Mouse (Mus musculus): Measurements from ENCODE around the gene Hsd17b6. TPM values are rescaled to one million over a fixed set of nuclear protein-coding genes. Genes with fewer than 3 reads are reported as not detected.
"Not testable (repeated sequence)": the region's sequence is repeated elsewhere in the genome, so short reads cannot be mapped to it uniquely, and the experiment has no call there.

Gene Hsd17b6
- polyA plus RNA-seq (2012; rRNA removed): 1.2 and 1.6 TPM in 2 replicates

- H3K36me3 ChIP-seq (ENCODE audit: control insufficient read depth, insufficient read depth, low read length): no peaks in the 10 kb centered on the region
- H3K27me3 ChIP-seq (ENCODE audit: control insufficient read depth, insufficient read depth, low read length): no peaks in the 10 kb centered on the region
- 93% methylated on average over 1 of the region's 1 CpGs for WGBS
- H3K4me1 ChIP-seq (replicated peaks; ENCODE audit: control insufficient read depth, insufficient read depth, low read length): peaks cover 7% of the 10 kb centered on the region; the same call in 1 of the 2 replicates
- no peak within 1 kb of the TSS for H3K27ac ChIP-seq (ENCODE audit: control insufficient read depth, insufficient read depth, low read length)
- no peak for DNase-seq
- H3K4me3 ChIP-seq (ENCODE audit: control insufficient read depth, insufficient read depth, low read length): no peak within 1 kb of the TSS
- TF ChIP-seq POLR2A (IDR thresholded peaks at IDR 0.05; ENCODE audit: control insufficient read depth, extremely low read depth, insufficient read depth, low read length, poor library complexity) (no peak), CTCF (IDR thresholded peaks at IDR 0.05; ENCODE audit: borderline replicate concordance, control insufficient read depth, extremely low read depth, insufficient read depth, low read length, poor library complexity) (no peak)
Observed at GRCm38 (mm10) chr10:128007446-128007845, at the start of gene Hsd17b6. Gene Hsd17b6, minus strand, starts transcription at chr10:128007611.

GRCm38 (mm10) chr10:128053001-128053400 lies 45.6 kb upstream of the Hsd17b6 start:
- WGBS: 96% methylated on average over 8 of the region's 8 CpGs
- no peaks in the 10 kb centered on the region for H3K4me1 ChIP-seq (replicated peaks; ENCODE audit: control insufficient read depth, insufficient read depth, low read length)
- DNase-seq: no peak
- H3K36me3 ChIP-seq (ENCODE audit: control insufficient read depth, insufficient read depth, low read length): peaks cover 25% of the 10 kb centered on the region
- H3K4me3 ChIP-seq (ENCODE audit: control insufficient read depth, insufficient read depth, low read length): no peak overlapping the region
- H3K27me3 ChIP-seq (ENCODE audit: control insufficient read depth, insufficient read depth, low read length): no peaks in the 10 kb centered on the region
- no peak overlapping the region for H3K27ac ChIP-seq (ENCODE audit: control insufficient read depth, insufficient read depth, low read length)
- no peak for TF ChIP-seq CTCF (IDR thresholded peaks at IDR 0.05; ENCODE audit: borderline replicate concordance, control insufficient read depth, extremely low read depth, insufficient read depth, low read length, poor library complexity)

GRCm38 (mm10) chr10:128052136-128052535 lies 44.7 kb upstream of the Hsd17b6 start:
- peaks cover 31% of the 10 kb centered on the region for H3K36me3 ChIP-seq (ENCODE audit: control insufficient read depth, insufficient read depth, low read length)
- not testable (repeated sequence) for H3K27ac ChIP-seq (ENCODE audit: control insufficient read depth, insufficient read depth, low read length); H3K4me3 ChIP-seq (ENCODE audit: control insufficient read depth, insufficient read depth, low read length); DNase-seq; H3K4me1 ChIP-seq (replicated peaks; ENCODE audit: control insufficient read depth, insufficient read depth, low read length); H3K27me3 ChIP-seq (ENCODE audit: control insufficient read depth, insufficient read depth, low read length)
- WGBS: 100% methylated on average over 1 of the region's 2 CpGs

GRCm38 (mm10) chr10:128051589-128051988 lies 44.2 kb upstream of the Hsd17b6 start:
- 95% methylated on average over 5 of the region's 5 CpGs for WGBS
- no peaks in the 10 kb centered on the region for H3K4me1 ChIP-seq (replicated peaks; ENCODE audit: control insufficient read depth, insufficient read depth, low read length)
- TF ChIP-seq POLR2A (IDR thresholded peaks at IDR 0.05; ENCODE audit: control insufficient read depth, extremely low read depth, insufficient read depth, low read length, poor library complexity) (no peak), CTCF (IDR thresholded peaks at IDR 0.05; ENCODE audit: borderline replicate concordance, control insufficient read depth, extremely low read depth, insufficient read depth, low read length, poor library complexity) (no peak)

GRCm38 (mm10) chr10:128050355-128050754 lies 42.9 kb upstream of the Hsd17b6 start:
- Histone ChIP-seq H3K4me3 (ENCODE audit: control insufficient read depth, insufficient read depth, low read length) (no peak overlapping the region), H3K36me3 (ENCODE audit: control insufficient read depth, insufficient read depth, low read length) (peaks cover 47% of the 10 kb centered on the region), H3K4me1 (replicated peaks; ENCODE audit: control insufficient read depth, insufficient read depth, low read length) (no peaks in the 10 kb centered on the region), H3K27me3 (ENCODE audit: control insufficient read depth, insufficient read depth, low read length) (no peaks in the 10 kb centered on the region), H3K27ac (ENCODE audit: control insufficient read depth, insufficient read depth, low read length) (no peak overlapping the region)
- WGBS: 96% methylated on average over 2 of the region's 2 CpGs
- DNase-seq: no peak
- TF ChIP-seq CTCF (IDR thresholded peaks at IDR 0.05; ENCODE audit: borderline replicate concordance, control insufficient read depth, extremely low read depth, insufficient read depth, low read length, poor library complexity) (no peak), POLR2A (IDR thresholded peaks at IDR 0.05; ENCODE audit: control insufficient read depth, extremely low read depth, insufficient read depth, low read length, poor library complexity) (no peak)

More at GRCm38 (mm10) chr10:128051589-128051988, 44.2 kb upstream of the Hsd17b6 start:
- no peak overlapping the region for H3K27ac ChIP-seq (ENCODE audit: control insufficient read depth, insufficient read depth, low read length)
- peaks cover 35% of the 10 kb centered on the region for H3K36me3 ChIP-seq (ENCODE audit: control insufficient read depth, insufficient read depth, low read length)
- no peak for DNase-seq
- H3K4me3 ChIP-seq (ENCODE audit: control insufficient read depth, insufficient read depth, low read length): no peak overlapping the region
- H3K27me3 ChIP-seq (ENCODE audit: control insufficient read depth, insufficient read depth, low read length): no peaks in the 10 kb centered on the region

- no peaks in the 10 kb centered on the region for H3K4me1 ChIP-seq (replicated peaks; ENCODE audit: control insufficient read depth, insufficient read depth, low read length)
- no peak overlapping the region for H3K27ac ChIP-seq (ENCODE audit: control insufficient read depth, insufficient read depth, low read length)
- peaks cover 48% of the 10 kb centered on the region for H3K36me3 ChIP-seq (ENCODE audit: control insufficient read depth, insufficient read depth, low read length)
- no peak for DNase-seq
- TF ChIP-seq CTCF (IDR thresholded peaks at IDR 0.05; ENCODE audit: borderline replicate concordance, control insufficient read depth, extremely low read depth, insufficient read depth, low read length, poor library complexity) (no peak), POLR2A (IDR thresholded peaks at IDR 0.05; ENCODE audit: control insufficient read depth, extremely low read depth, insufficient read depth, low read length, poor library complexity) (no peak)
- no peaks in the 10 kb centered on the region for H3K27me3 ChIP-seq (ENCODE audit: control insufficient read depth, insufficient read depth, low read length)
- no peak overlapping the region for H3K4me3 ChIP-seq (ENCODE audit: control insufficient read depth, insufficient read depth, low read length)
- WGBS: 97% methylated on average over 2 of the region's 2 CpGs
Observed at GRCm38 (mm10) chr10:128049741-128050140, 42.3 kb upstream of the Hsd17b6 start.

- DNase-seq: no peak
- TF ChIP-seq CTCF (IDR thresholded peaks at IDR 0.05; ENCODE audit: borderline replicate concordance, control insufficient read depth, extremely low read depth, insufficient read depth, low read length, poor library complexity): no peak
- no peak for TF ChIP-seq POLR2A (IDR thresholded peaks at IDR 0.05; ENCODE audit: control insufficient read depth, extremely low read depth, insufficient read depth, low read length, poor library complexity)
- Histone ChIP-seq H3K27ac (ENCODE audit: control insufficient read depth, insufficient read depth, low read length) (no peak overlapping the region), H3K4me3 (ENCODE audit: control insufficient read depth, insufficient read depth, low read length) (no peak overlapping the region), H3K27me3 (ENCODE audit: control insufficient read depth, insufficient read depth, low read length) (no peaks in the 10 kb centered on the region), H3K4me1 (replicated peaks; ENCODE audit: control insufficient read depth, insufficient read depth, low read length) (peaks cover 7% of the 10 kb centered on the region), H3K36me3 (ENCODE audit: control insufficient read depth, insufficient read depth, low read length) (peaks cover 54% of the 10 kb centered on the region)
- 98% methylated on average over 8 of the region's 8 CpGs for WGBS
Observed at GRCm38 (mm10) chr10:128048157-128048556, 40.7 kb upstream of the Hsd17b6 start.

Data from thymus, adult 2 months (tissue).